Mouse (Mus musculus) heart, postnatal 25 days (tissue): ENCODE data around the gene H1fnt. TPM values are rescaled to one million over a fixed set of nuclear protein-coding genes. Genes with fewer than 3 reads are reported as not detected.

Experiments
- DNase-seq: peaks from one replicate; pipeline ENCODE4 v3.0.0; 2022; ENCODE audit warnings: low spot score
- intact Hi-C: fragments of 180-260 bp; cut with DNase I; formaldehyde crosslinking; loops from one replicate; pipeline ENCODE4 v1.15.1; 2025
- total RNA-seq, 2 experiments: library from RNA; stranded (reverse); gene quantifications; 2 replicates each; pipeline ENCODE4 v1.2.3; 2021

H1fnt gene
- total RNA-seq, result not detected

DNA sequence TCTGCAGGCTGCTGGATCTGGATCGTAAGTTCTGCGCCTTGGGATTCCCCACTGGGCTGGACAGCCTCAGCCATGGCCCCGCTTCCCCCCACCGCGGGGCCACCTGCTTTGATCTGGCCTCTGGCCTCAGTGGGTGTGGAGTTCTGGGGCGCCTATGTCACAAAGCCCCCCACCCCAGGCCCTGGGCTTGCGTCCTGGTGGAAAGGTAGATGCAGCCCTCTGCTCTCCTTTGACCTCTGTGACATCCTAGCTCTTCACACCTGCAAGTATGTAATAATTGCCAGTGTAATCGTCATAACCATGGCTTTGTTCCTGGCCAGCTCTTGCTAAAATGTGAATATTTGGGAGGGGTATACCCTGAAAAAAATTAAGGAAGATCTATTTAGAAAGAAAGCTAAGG is at the start of gene H1fnt:
H1fnt (minus strand) TSS at position 101 of the 400 bp plus-strand sequence.
- DNase-seq, result no peak
- intact Hi-C loops, result no loop called here

DNA sequence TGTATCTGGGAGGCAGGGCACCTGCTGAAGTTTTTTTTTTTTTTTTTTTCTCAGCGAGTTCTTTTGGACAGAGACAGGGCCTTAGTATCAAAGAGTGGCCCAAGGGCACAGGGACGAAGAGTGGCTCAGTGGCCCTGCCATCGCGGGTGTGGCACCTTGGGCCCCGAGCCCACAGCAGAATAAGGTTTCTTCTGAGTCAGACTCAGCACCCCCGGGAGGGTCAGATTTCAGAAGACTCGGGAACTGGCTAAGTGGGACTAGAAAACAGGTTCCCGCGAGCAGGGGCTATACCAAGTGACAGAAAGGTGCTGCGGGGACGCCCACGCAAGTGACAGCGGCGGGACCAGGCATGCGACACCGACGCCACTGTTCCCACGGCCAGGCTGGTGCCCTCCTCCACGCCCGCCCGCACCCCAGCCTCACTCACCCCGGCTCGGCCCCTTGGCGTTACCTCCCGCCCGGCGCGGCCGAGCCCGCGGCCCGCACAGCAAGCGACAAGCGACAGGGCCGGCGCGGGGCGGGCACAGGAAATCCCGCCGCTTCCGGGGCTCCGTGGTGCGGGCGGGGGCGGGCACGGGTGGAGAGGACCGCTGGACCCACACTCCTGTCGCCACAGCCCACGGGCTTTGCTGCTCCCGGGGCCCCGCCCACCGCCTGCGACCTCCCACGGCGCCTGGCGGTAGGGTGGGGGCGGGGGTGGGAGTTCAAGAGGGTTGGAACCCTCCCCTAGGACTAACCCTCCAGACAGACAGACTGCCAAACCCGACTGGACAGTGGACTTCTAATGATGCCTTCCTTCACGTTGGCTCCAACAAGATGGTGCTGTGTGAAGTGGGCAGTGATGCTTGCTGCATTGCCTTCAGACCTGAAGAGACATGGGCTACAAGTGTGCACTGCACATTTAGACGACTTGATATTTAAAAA is 38.8 kb upstream of the H1fnt start, which contains the start of gene Zfp641:
Zfp641 (minus strand) TSS at position 534 of the 924 bp plus-strand sequence.
- intact Hi-C loops, result no loop called here
- no peak for DNase-seq

DNA sequence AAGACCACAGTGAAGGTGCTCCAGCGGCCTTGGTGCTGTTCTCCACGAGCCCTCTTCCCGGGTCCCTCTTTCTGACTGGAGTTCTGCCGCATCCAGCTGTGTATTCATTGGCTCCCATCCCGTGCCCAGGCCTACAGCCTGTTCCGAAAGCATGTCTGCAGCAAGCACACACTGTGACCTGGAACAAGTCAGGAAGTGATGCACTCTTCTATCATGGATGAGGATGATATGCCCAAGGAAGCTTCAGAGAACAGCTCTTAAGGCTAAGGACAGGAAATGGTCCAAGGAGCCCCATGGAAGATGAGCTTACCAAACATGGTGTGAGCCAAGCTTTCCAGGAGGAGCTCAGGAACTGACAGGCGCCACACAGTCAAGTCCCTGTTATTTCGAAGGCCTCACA is 36.6 kb upstream of the H1fnt start:
- no peak for DNase-seq
- intact Hi-C loops, result no loop called here

DNA sequence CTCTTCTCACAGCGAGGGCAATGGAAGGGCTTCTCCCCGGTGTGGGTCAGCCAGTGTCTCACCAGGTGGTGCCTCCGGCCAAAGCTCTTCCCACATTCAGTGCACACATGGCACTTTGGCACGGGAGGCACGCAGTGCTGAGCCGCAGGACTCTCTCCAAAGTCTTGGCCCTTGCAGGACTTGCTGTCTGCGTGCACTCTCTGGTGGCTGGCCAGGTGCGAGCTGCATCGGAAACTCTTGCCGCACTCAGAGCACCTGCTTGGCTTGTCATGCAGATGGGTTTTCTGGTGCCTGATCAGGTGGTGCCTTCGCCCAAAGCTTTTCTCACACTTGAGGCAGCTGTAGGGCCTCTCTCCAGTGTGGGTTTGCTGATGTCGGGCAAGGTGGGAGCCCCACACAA is 31.5 kb upstream of the H1fnt start:
- no peak for DNase-seq
- intact Hi-C loops, result no loop called here

DNA sequence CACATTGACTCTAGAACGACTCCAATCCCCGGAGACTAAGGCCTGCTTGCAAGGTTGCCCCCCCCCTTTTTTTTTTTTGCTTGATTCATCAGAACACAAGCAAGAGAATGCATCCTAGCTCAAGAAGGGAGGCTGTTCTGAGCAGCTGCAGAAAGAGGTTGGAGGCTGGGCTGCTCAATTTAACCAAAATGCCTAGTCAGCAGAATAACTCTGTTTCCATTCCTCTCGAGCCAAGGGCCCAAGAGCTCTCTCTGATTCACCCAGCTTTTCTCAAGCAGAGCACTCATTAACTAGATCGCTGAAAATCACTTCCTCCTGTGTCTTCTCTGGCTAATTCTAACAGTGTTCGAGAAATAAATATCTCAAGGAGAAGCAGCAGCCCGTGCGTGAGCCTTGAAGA is 29.3 kb upstream of the H1fnt start:
- DNase-seq, result no peak
- intact Hi-C loops, result no loop called here

DNA sequence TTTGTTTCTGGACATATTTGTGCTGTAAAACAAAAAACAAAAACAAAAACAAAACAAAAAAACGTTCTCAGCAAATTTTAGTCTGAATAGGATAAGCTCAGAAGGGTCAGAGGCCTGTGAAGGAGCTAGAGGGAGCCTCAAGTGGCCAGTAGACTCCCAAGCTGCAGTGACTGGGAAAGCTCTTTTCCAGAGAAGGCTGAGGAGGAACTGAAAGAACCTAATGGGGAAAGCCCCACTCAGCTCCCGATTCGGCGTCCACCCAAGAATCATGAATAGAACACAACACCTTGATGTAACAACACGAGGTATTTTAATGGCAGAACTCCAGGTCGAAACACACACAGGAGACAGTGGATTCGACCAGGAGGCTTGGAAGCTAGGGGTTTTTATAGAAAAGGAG is 683 bp upstream of the H1fnt start:
- intact Hi-C loops, result no loop called here
- no peak for DNase-seq

DNA sequence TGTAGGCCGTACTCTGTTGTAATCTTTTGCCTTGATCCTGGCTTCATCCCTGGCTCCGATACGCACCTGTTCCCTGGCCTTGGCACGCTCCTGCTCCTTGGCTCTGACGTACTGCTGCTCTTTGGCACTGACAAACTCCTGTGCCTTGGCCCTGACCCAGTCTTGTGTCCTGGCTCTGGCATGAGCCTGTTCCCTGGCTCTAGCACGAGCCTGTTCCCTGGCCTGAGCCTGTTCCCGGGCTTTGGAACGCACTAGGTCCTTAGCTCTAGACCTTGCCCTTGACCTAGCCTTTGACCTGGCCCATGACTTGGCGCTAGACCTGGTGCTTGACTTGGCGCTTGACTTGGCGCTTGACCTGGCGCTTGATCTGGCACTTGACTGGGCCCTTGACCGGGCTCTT is 822 bp downstream of the H1fnt start:
- intact Hi-C loops, result no loop called here
- no peak for DNase-seq

DNA sequence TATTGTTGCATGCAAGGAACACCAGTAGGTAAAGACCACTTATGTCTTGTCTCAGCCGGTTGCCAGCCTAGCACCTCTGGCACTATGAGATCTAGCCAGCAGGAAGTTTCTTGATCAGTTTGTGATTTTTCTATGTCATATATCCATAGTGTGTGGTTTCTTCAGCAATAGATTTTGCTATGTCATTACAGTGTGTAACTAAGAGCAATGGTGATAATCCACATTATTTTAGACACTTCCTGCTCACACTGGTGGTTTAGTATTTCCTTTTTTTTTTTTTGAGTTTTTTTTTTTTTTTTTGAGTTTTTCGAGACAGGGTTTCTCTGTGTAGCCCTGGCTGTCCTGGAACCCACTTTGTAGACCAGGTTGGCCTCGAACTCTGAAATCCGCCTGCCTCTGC is 21.7 kb downstream of the H1fnt start:
- DNase-seq, result no peak
- intact Hi-C loops, result no loop called here

DNA sequence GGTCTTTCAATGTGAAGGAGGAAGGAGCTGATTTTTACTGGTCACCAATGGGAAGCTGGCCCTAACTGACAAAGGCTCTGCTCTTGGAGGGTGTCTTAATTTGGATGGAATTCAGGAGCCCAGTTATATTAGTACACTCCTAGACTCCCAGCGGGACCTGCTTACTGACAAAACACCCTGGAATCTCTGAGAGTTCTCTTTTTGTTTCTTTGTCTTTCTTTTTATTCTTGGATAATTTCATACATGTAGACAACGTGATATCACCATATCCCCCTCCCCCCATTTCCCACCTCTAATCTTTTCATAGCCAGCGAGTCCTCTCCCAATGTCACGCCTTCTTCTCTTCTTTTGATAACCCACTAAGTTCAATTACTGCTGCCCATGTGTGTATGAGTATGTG is 22.7 kb downstream of the H1fnt start, which contains the start of gene Olfr286:
Olfr286 (minus strand) TSS at position 101 of the 400 bp plus-strand sequence.
- intact Hi-C loops, result no loop called here
- DNase-seq, result no peak

DNA sequence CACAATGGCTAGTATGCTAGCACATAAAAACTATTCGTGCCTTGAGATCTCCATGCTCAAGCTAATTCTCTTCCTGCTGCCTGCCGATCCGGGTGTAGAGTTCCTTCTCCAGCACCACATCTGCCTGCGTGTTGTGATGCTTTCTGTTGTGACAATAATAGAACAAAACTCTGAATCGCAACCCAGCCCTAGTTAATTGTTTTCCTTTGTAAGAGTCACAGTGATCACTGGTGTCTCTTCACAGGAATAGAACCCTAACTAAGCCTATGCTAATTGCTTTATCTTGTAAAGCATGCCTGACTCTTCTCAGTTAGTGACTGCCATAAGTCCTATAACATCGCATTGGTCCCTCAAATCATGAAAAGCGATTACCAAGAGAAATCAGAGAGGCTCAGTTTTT is 31.0 kb downstream of the H1fnt start:
- intact Hi-C loops, result no loop called here
- DNase-seq, result no peak

DNA sequence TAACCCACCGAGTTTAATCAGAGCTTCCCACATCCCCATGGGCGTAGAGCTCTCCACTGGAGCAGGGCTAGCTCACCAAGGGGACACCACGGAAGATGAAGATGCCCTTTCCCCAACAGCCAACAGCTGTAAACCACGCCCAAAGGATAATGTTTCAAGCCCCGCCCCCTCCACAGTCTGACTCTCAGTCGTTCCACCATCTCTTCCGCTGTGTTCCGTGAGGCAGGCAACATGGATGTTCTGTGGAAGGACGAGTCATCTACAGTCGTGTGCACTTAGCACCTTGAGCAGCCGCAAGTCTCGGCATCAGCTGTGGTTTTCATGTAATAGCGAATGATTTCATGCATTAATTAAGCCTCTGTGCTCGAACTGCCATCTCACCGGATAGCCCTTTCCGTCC is 31.5 kb downstream of the H1fnt start:
- no peak for DNase-seq
- intact Hi-C loops, result no loop called here

DNA sequence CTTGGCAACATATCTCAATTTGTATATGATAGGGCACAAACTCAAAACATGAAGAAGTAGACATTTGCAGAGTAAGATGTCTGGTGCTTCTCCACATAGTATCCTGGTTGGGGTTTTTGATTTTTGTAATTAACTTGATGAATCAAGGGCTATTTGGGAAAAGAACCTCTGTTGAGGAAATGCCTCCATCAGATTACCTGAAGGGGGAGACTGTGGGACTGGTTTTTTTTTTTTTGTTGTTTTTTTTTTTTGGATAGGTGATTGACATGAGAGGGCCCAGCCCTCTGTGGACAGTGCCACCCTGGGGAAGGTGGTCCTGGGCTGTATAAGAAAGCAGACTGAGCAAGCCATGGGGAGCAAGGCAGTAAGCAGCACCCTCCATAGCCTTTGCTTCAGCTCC is 34.7 kb downstream of the H1fnt start:
- intact Hi-C loops, result no loop called here
- no peak for DNase-seq

DNA sequence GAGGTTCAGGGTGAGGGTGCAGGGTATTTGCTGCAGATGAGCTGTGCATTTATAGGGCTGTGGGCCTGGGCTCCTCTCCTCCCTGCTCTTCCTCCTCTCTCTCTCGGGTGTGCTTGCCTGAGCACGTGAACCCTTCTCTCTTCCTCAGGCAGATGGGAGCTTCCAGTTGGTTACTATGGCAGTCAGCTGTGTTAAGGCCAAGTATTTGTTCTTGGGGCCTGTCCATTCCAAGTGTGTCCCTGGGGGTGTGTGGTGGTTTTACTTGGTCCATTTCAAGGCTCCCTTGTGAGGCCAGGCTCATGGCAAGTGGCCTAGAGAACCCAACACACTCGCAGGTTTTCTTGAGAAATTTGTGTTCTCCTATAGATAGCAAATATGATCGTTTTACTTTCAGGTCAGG is 36.2 kb downstream of the H1fnt start, which contains the start of the genes Gm44579 and Olfr287:
Gm44579 (minus strand) TSS at position 101 of the 400 bp plus-strand sequence.
Olfr287 (minus strand) TSS at position 180 of the 400 bp plus-strand sequence.
- DNase-seq, result no peak
- intact Hi-C loops, result no loop called here

DNA sequence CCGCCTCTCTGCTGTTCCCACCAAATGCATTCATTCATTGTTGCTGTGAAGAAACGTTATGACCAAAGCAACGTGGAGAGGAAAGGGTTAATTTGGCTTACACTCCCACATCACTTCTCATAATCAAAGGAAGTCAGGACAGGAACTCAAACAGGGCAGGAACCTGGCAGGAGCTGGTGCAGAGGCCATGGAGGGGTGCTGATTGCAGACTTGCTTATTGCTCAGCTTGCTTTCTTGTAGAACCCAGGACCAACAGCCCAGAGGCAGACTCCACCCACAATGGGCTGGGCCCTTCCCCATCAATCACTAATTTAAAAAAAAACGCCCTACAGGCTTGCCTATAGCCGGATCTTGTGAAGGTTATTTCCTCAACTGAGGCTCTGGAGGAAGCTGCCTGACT is 43.0 kb downstream of the H1fnt start:
- no peak for DNase-seq

DNA sequence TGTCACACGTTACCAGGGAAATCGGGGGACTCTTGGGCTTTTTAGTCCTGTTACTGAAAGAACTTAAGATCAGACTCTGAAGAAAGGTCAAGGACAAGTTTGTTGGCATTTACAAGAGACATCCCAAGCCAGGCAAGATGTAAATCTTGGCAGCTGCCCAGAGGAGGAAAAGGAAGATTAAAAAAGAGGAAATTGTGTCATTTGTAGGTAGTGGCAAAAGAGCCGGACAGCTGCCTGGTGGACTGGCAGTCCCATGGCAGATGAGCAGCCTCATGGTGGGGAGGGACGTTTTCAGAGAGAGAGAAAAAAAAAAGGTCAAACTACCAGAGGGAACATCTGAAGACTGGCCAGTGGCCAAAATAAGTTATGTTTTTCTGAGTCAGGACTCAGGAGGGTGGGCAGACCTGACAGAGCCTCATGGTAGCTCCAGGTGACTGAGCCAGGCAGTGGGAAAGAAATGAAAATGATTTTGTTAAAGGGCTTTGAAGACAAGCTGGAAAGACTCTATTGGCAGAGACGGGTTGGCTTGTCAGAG is 43.7 kb downstream of the H1fnt start:
- intact Hi-C loops, result no loop called here
- no peak for DNase-seq

More for the DNA sequence above, 43.0 kb downstream of the H1fnt start:
- intact Hi-C loops, result no loop called here

DNA sequence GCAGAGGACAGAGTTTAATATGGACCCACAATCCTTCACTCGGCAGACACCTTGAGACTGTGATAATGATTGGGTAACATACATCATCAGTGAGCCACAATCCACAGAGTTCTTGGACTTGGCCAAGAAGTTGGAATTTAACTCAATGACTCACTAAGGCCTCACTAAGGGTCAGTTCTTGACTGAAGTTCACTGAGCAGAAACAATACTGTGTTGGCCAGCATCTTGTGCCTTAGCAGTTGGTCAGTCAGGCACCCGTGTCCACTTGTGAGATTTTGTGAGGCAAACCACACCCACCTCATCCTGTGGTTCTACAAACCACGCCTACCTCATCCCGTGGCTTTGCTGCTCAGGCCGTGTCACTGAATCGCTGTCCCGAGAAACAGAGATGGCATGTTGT is 47.4 kb downstream of the H1fnt start:
- no peak for DNase-seq
- intact Hi-C loops, result no loop called here

Other genes with a start within 250 kb of the H1fnt start
- 100 to 1,000 TPM; 887 to 925 TPM for gene Pfkm, start 164.7 kb downstream of the H1fnt start, total RNA-seq
- 10 to 100 TPM in 1 of 2 experiments, 1 to 10 TPM in 1; 9.9 to 10.2 TPM for gene Senp1, start 163.5 kb downstream of the H1fnt start, total RNA-seq
- 100 to 1,000 TPM; 102 to 106 TPM for gene Asb8, start 91.7 kb downstream of the H1fnt start, total RNA-seq
- under 1 TPM; 0.81 to 0.91 TPM for gene Ccdc184, start 90.1 kb downstream of the H1fnt start, total RNA-seq
- not detected for gene Olfr288, start 61.8 kb downstream of the H1fnt start, total RNA-seq
- gene Gm44579, start 36.3 kb downstream of the H1fnt start, total RNA-seq, result not detected
- gene Olfr287, start 36.2 kb downstream of the H1fnt start, total RNA-seq, result not detected
- gene Olfr286, start 22.8 kb downstream of the H1fnt start, total RNA-seq, result not detected
- gene Zfp641, start 38.9 kb upstream of the H1fnt start, total RNA-seq, result 1 to 10 TPM; 5.3 to 6.2 TPM
- not detected for gene Olfr285, start 60.1 kb upstream of the H1fnt start, total RNA-seq
- not detected for gene Olfr284, start 83.7 kb upstream of the H1fnt start, total RNA-seq
- not detected for gene Olfr283, start 123.7 kb upstream of the H1fnt start, total RNA-seq
- gene Olfr282, start 173.9 kb upstream of the H1fnt start, total RNA-seq, result not detected
- gene Olfr281, start 195.3 kb upstream of the H1fnt start, total RNA-seq, result not detected
- not detected for gene OR5BS1P, start 212.6 kb upstream of the H1fnt start, total RNA-seq
- not detected for gene Lalba, start 225.4 kb upstream of the H1fnt start, total RNA-seq
- gene Olfr279, start 235.1 kb upstream of the H1fnt start, total RNA-seq, result not detected